Mouse (Mus musculus) gastrocnemius, postnatal 10 days (tissue): ENCODE measurements at regions not wholly inside any gene's neighbourhood (a gene's known extent, or its start where the extent isn't known, plus 50 kb on each side); places are given as distances from the start of the nearest gene placed in this dataset.

Experiments
- DNase-seq: peaks from one replicate; pipeline ENCODE4 v3.0.0; 2021; ENCODE audit warnings: mixed read lengths

DNA sequence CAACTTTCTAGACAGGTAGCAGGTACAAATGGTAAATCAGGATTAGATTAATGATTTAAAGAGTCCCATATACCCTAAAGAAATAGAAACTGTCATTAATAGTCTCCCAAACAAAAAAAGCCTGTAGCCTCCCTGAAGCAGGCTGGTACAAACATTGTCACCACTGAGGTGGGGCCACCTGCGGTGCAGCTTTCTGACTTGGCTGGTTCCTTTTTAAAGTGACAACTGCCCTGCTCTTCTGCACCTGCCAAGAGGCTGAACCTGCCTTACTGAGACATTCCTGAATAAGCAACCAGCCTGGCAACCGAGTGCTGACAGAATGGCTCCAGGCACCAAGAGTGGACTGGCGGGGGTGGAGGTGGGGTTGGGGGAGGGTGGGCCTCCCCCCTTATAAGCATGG, 687.0 kb upstream of the Vrk2 start:
- no peak for DNase-seq

- peak; percentile 28 for DNase-seq
Observed at GRCm38 (mm10) chr11:27264253-27264652, 670.5 kb upstream of the Vrk2 start.

DNA sequence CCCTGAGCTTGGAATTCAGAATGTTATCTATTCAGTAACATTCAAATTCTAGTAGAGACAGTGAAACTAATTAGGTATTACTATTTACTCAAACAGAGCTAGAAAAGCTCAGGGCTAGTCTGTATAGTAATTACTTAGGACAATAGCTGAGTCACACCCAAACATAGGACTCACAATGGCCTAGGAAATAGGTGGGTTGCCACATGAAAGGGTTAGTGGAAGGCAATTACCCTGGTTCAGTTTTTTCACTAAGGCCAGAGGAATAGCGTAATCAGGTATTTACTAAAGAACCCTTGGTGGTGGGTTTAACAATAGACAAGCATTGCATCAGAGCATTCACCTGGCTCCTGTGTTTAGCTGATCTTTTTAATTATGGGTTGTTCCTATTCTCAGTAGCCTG, 664.7 kb upstream of the Vrk2 start:
- no peak for DNase-seq

- no peak for DNase-seq
Observed at GRCm38 (mm10) chr11:27235884-27236283, 642.1 kb upstream of the Vrk2 start.

DNA sequence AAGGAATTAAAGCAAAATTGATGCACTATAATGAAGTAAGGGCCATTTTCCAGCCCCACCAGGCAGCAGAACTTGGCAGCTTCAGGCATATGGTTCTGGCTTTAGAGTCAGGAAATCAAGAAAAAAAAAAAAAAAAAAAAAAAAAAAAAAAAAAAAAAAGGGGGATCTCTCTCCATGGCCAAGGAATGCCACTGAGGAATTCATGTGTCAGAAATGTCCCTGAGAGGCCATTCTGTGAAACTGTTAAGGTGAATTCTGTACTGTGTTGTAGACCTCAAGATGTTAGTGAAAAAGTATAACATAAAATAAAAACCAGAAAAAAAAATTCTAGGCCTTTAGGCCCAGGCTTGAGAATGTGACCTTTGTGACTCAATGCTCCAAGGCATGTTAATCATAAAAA, 632.7 kb upstream of the Vrk2 start:
- no peak for DNase-seq

GRCm38 (mm10) chr11:27222436-27222835, 628.6 kb upstream of the Vrk2 start:
- no peak for DNase-seq

- no peak for DNase-seq
Observed at GRCm38 (mm10) chr11:27221956-27222355, 628.2 kb upstream of the Vrk2 start.

- DNase-seq: no peak
Observed at GRCm38 (mm10) chr11:27219715-27220699, 626.2 kb upstream of the Vrk2 start.

GRCm38 (mm10) chr11:27215752-27216151, 622.0 kb upstream of the Vrk2 start:
- DNase-seq: no peak

DNA sequence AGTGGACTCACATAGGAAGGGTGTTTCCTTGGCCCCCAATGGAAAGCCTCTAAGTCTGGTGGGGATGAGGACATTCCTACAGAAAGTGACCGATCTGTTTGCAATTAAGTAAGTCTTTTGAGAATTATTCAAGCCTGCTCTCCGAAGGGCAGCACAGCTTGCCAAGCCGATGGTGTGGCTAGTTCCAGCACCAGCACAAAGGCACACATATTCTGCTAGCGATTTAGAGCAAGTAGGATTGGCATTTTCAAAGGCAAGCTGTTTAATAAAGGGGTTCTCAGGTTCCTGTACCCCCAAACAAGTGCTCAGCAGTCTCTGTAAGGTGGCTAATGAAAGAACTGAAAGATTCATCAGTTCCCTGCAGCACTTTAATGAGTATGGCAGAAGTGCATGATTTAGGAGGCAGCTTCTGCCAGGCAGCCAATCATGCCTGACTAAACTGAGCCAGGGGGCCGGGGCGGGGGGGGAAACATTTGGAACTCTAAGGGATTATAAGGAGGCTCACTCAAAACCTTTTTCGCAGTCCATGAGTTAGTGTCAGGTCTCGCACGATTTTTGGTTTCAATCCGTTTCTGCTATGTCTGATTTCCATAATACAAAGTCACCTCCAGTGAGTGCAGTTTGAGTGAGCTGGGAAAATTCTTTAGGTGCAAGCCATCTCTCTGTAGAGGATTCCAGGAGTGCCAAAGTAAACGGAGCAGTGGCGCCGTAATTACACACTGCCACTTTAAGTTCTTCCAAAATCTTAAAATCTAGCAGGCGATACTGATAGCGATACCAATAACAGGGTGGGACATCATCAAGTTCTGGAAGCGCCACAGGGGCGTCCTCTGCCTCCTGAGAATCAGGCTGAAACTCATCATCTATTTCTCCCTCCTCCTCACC, 609.8 kb upstream of the Vrk2 start:
- no peak for DNase-seq

DNA sequence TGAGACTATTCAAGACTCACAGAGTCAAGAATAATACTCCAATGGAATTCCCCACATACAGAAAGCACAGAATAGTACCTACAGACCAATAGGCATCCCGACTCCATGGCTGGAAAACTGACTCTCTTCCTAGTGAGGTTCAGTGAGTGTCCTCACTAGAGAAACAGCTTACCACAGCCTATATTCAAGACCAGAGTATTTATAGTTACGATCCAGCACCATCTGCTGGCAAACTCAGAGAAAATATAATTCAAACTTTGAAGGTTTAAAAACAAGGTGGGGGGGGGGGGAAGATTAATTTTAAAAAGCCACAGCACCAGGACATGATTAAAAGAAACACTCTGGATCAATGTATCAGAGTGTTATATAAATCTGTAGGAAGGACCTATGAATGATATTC, 590.2 kb upstream of the Vrk2 start:
- DNase-seq: no peak

- DNase-seq: no peak
Observed at GRCm38 (mm10) chr11:27183422-27183821, 589.6 kb upstream of the Vrk2 start.

GRCm38 (mm10) chr11:27160411-27160810, 566.6 kb upstream of the Vrk2 start:
- DNase-seq: no peak
